Mouse (Mus musculus) lung, postnatal 0 days (tissue): ENCODE data around the gene Ift80. TPM values are rescaled to one million over a fixed set of nuclear protein-coding genes. Genes with fewer than 3 reads are reported as not detected.

Experiments used
- ATAC-seq: fragments of 200-750 bp; cut with Nextera tagmentation; 2 replicates; pipeline ENCODE4 v1.8.0; 2017; ENCODE audit warnings: moderate library complexity
- DNase-seq: peaks from one replicate; pipeline ENCODE4 v3.0.0-alpha.2; 2016; ENCODE audit warnings: low spot score
- H3K27ac ChIP-seq: fragments of 300-500 bp; sonication (generic); 2 replicates; pipeline ENCODE4 v1.5.1; 2014; ENCODE audit warnings: antibody characterized with exemption, mild to moderate bottlenecking, low read length, mixed read lengths
- H3K27me3 ChIP-seq: fragments of 300-500 bp; sonication (generic); replicated peaks from 2 replicates; pipeline ENCODE4 v1.6.1; 2014; ENCODE audit warnings: low read length, mixed read lengths; ENCODE audit not compliant: insufficient read depth
- H3K36me3 ChIP-seq: fragments of 300-500 bp; sonication (generic); 2 replicates; pipeline ENCODE4 v1.6.1; 2014; ENCODE audit warnings: low read length, mixed read lengths; ENCODE audit not compliant: insufficient read depth
- H3K4me1 ChIP-seq: fragments of 300-500 bp; sonication (generic); 2 replicates; pipeline ENCODE4 v1.6.1; 2014; ENCODE audit warnings: antibody characterized with exemption, low read depth, low read length, mixed read lengths; ENCODE audit not compliant: insufficient read depth
- H3K4me2 ChIP-seq: fragments of 300-500 bp; sonication (generic); replicated peaks from 2 replicates; pipeline ENCODE4 v1.6.1; 2014; ENCODE audit warnings: low read depth, mild to moderate bottlenecking, low read length, moderate library complexity, mixed read lengths
- H3K4me3 ChIP-seq: fragments of 300-500 bp; sonication (generic); 2 replicates; pipeline ENCODE4 v1.5.1; 2014; ENCODE audit warnings: low read depth, low read length
- H3K9ac ChIP-seq: fragments of 300-500 bp; sonication (generic); replicated peaks from 2 replicates; pipeline ENCODE4 v1.6.1; 2014; ENCODE audit warnings: low read depth, mild to moderate bottlenecking
- H3K9me3 ChIP-seq: fragments of 300-500 bp; sonication (generic); 2 replicates; pipeline ENCODE4 v1.6.1; 2016; ENCODE audit warnings: low read length, mixed read lengths
- CTCF ChIP-seq: IDR thresholded peaks from 2 replicates; pipeline ENCODE4 v1.5.1; 2016; ENCODE audit warnings: antibody characterized with exemption, mild to moderate bottlenecking
- EP300 ChIP-seq: IDR thresholded peaks from 2 replicates; pipeline ENCODE4 v1.6.1; 2016; ENCODE audit warnings: antibody characterized with exemption, mild to moderate bottlenecking, control low read depth
- WGBS: fragments of 180-500 bp; shearing (Covaris S2); extraction: QIAGEN DNeasy Blood & Tissue Kit; methylation state at CpG from one replicate; pipeline ENCODE4 v1.1.7; 2014; 5-methylcytosine and 5-hydroxymethylcytosine counted together
- polyA plus RNA-seq: library from polyadenylated mRNA; unstranded; fragments of >200 nt; fragmentation: Nextera tagmentation; extraction: Ambion mirVana; gene quantifications from 2 replicates; pipeline ENCODE4 v1.2.1, GENCODE M21; 2015

The Ift80 gene
- 5.9 and 8.9 TPM in 2 replicates for polyA plus RNA-seq

- DNase-seq (peak; percentile 99), ATAC-seq (peak; percentile 94)
- TF ChIP-seq CTCF (no peak), EP300 (0 out of 2 replicates have a peak, but pooled peaks have one; percentile 70)
- peaks cover 7% of the 10 kb centered on the region; the same call in 1 of the 2 replicates for H3K4me1 ChIP-seq
- WGBS = under 1% methylated on average over 63 of the region's 76 CpGs
- peak within 1 kb of the TSS; percentile 97 for H3K4me3 ChIP-seq
- H3K4me2 ChIP-seq = peak within 1 kb of the TSS; percentile 80
- peak within 1 kb of the TSS; percentile 79 for H3K9ac ChIP-seq
- H3K27ac ChIP-seq = peak within 1 kb of the TSS; percentile 92
- no peaks in the 10 kb centered on the region for H3K9me3 ChIP-seq
- no peaks in the 10 kb centered on the region for H3K27me3 ChIP-seq
- H3K36me3 ChIP-seq = no peaks in the 10 kb centered on the region
Measured at GRCm38 (mm10) chr3:69004437-69005337, at the start of gene Ift80, which contains the start of gene Smc4. TSS of gene Ift80 (minus strand) at chr3:69004570. TSS of gene Smc4 (plus strand) at chr3:69004738.

GRCm38 (mm10) chr3:69051894-69052293 lies 47.5 kb upstream of the Ift80 start:
- no peak overlapping the region for H3K27ac ChIP-seq
- H3K4me3 ChIP-seq = no peak overlapping the region
- no peak overlapping the region for H3K9ac ChIP-seq
- ATAC-seq (no peak), DNase-seq (no peak)
- H3K36me3 ChIP-seq = no peaks in the 10 kb centered on the region
- no peak for TF ChIP-seq EP300
- no peak for TF ChIP-seq CTCF
- 80% methylated on average over 11 of the region's 11 CpGs for WGBS
- no peaks in the 10 kb centered on the region for H3K27me3 ChIP-seq
- H3K4me2 ChIP-seq = no peak overlapping the region
- H3K4me1 ChIP-seq = no peaks in the 10 kb centered on the region
- H3K9me3 ChIP-seq = no peaks in the 10 kb centered on the region

GRCm38 (mm10) chr3:69049011-69049410 lies 44.6 kb upstream of the Ift80 start:
- Histone ChIP-seq H3K27me3 (no peaks in the 10 kb centered on the region), H3K4me1 (no peaks in the 10 kb centered on the region), H3K27ac (no peak overlapping the region), H3K36me3 (no peaks in the 10 kb centered on the region), H3K9me3 (no peaks in the 10 kb centered on the region), H3K4me2 (no peak overlapping the region), H3K9ac (no peak overlapping the region), H3K4me3 (no peak overlapping the region)
- WGBS = 85% methylated on average over 6 of the region's 6 CpGs
- DNase-seq (no peak), ATAC-seq (no peak)
- TF ChIP-seq CTCF = no peak
- TF ChIP-seq EP300 = no peak

GRCm38 (mm10) chr3:69047684-69048083 lies 43.3 kb upstream of the Ift80 start:
- Histone ChIP-seq H3K4me1 (no peaks in the 10 kb centered on the region), H3K9me3 (no peaks in the 10 kb centered on the region), H3K4me3 (no peak overlapping the region), H3K4me2 (no peak overlapping the region), H3K27me3 (no peaks in the 10 kb centered on the region), H3K36me3 (no peaks in the 10 kb centered on the region), H3K9ac (no peak overlapping the region), H3K27ac (no peak overlapping the region)
- ATAC-seq = no peak
- no peak for DNase-seq
- 84% methylated on average over 4 of the region's 4 CpGs for WGBS
- TF ChIP-seq EP300 (no peak), CTCF (no peak)

GRCm38 (mm10) chr3:69046509-69046908 lies 42.1 kb upstream of the Ift80 start:
- DNase-seq = peak; percentile 76
- Histone ChIP-seq H3K27ac (peak overlapping the region; percentile 35; the same call in 1 of the 2 replicates), H3K4me1 (no peaks in the 10 kb centered on the region), H3K9me3 (no peaks in the 10 kb centered on the region), H3K4me2 (no peak overlapping the region), H3K27me3 (no peaks in the 10 kb centered on the region), H3K4me3 (no peak overlapping the region), H3K9ac (no peak overlapping the region), H3K36me3 (no peaks in the 10 kb centered on the region)
- peak; percentile 70; the same call in 1 of the 2 replicates for TF ChIP-seq EP300
- no peak for TF ChIP-seq CTCF
- ATAC-seq = peak; percentile 31
- WGBS = 41% methylated on average over 4 of the region's 4 CpGs

- peak overlapping the region; percentile 65 for H3K9ac ChIP-seq
- ATAC-seq = no peak
- no peaks in the 10 kb centered on the region for H3K36me3 ChIP-seq
Measured at GRCm38 (mm10) chr3:69045750-69046149, 41.4 kb upstream of the Ift80 start.

More at GRCm38 (mm10) chr3:69045750-69046149, 41.4 kb upstream of the Ift80 start:
- Histone ChIP-seq H3K9me3 (no peaks in the 10 kb centered on the region), H3K4me1 (no peaks in the 10 kb centered on the region), H3K27me3 (no peaks in the 10 kb centered on the region), H3K4me2 (peak overlapping the region; percentile 86), H3K4me3 (peak overlapping the region; percentile 84), H3K27ac (no peak overlapping the region)
- DNase-seq = no peak
- TF ChIP-seq CTCF (no peak), EP300 (no peak)
- 16% methylated on average over 13 of the region's 13 CpGs for WGBS
